Mouse (Mus musculus): ENCODE data around the gene Caly.

Gene Caly

GRCm38 (mm10) chr7:140090601-140091000 is 8.3 kb upstream of the Caly start:
- no peak for DNase-seq (ENCODE audit: low read depth, low spot score)

- no peak for DNase-seq (ENCODE audit: low read depth, low spot score)
These were observed 723 bp downstream of the Caly start for GRCm38 (mm10) chr7:140081408-140082241.

- peak; percentile 79 for DNase-seq (ENCODE audit: low read depth, low spot score)
These were observed 1.7 kb downstream of the Caly start for GRCm38 (mm10) chr7:140080503-140081156.

- peak; percentile 84 for DNase-seq (ENCODE audit: low read depth, low spot score)
These were observed 3.6 kb downstream of the Caly start for GRCm38 (mm10) chr7:140078711-140079110.

GRCm38 (mm10) chr7:140077698-140078097 is 4.7 kb downstream of the Caly start:
- no peak for DNase-seq (ENCODE audit: low read depth, low spot score)

GRCm38 (mm10) chr7:140070042-140070711 is 12.2 kb downstream of the Caly start:
- no peak for DNase-seq (ENCODE audit: low read depth, low spot score)

GRCm38 (mm10) chr7:140067397-140067796 is 15.0 kb downstream of the Caly start:
- no peak for DNase-seq (ENCODE audit: low read depth, low spot score)

- DNase-seq (ENCODE audit: low read depth, low spot score), result peak; percentile 85
These were observed 19.3 kb downstream of the Caly start for GRCm38 (mm10) chr7:140063092-140063491.

GRCm38 (mm10) chr7:140062307-140062706 is 20.0 kb downstream of the Caly start:
- DNase-seq (ENCODE audit: low read depth, low spot score), result peak; percentile 34

- no peak for DNase-seq (ENCODE audit: low read depth, low spot score)
These were observed 20.6 kb downstream of the Caly start for GRCm38 (mm10) chr7:140061832-140062130.

GRCm38 (mm10) chr7:140060936-140061831 is 21.2 kb downstream of the Caly start:
- peak; percentile 29 for DNase-seq (ENCODE audit: low read depth, low spot score)

GRCm38 (mm10) chr7:140059601-140060000 is 22.7 kb downstream of the Caly start:
- DNase-seq (ENCODE audit: low read depth, low spot score), result no peak

- no peak for DNase-seq (ENCODE audit: low read depth, low spot score)
These were observed 23.8 kb downstream of the Caly start for GRCm38 (mm10) chr7:140058528-140058927.

- no peak for DNase-seq (ENCODE audit: low read depth, low spot score)
These were observed 24.6 kb downstream of the Caly start for GRCm38 (mm10) chr7:140057413-140058407.

GRCm38 (mm10) chr7:140054124-140054523 is 28.2 kb downstream of the Caly start:
- no peak for DNase-seq (ENCODE audit: low read depth, low spot score)

- peak; percentile 48 for DNase-seq (ENCODE audit: low read depth, low spot score)
These were observed 33.1 kb downstream of the Caly start for GRCm38 (mm10) chr7:140049115-140049689.

- no peak for DNase-seq (ENCODE audit: low read depth, low spot score)
These were observed 33.8 kb downstream of the Caly start, which contains the start of gene Msx3 for GRCm38 (mm10) chr7:140048361-140049114. Gene Msx3, minus strand, starts transcription at chr7:140049089.

- DNase-seq (ENCODE audit: low read depth, low spot score), result no peak
These were observed 34.5 kb downstream of the Caly start for GRCm38 (mm10) chr7:140047811-140048311.

GRCm38 (mm10) chr7:140045546-140045945 is 36.8 kb downstream of the Caly start:
- no peak for DNase-seq (ENCODE audit: low read depth, low spot score)

All from CD4-positive, CD25-positive, alpha-beta regulatory T cell, adult 2 months (primary cell).